Mouse (Mus musculus) heart, embryonic 11.5 days (tissue): ENCODE measurements around the gene Gm5142. TPM values are rescaled to one million over a fixed set of nuclear protein-coding genes. Genes with fewer than 3 reads are reported as not detected.

Experiments used
- polyA plus RNA-seq: library from polyadenylated mRNA; unstranded; fragments of >200 nt; fragmentation: Nextera tagmentation; extraction: Ambion mirVana; gene quantifications from 2 replicates; pipeline ENCODE4 v1.2.1, GENCODE M21; 2014

The Gm5142 gene
- polyA plus RNA-seq, 1 experiment from 2014 or later = not detected

Other genes with a start within 250 kb of the Gm5142 start
- not detected in 2 replicates for gene 1700129C05Rik, start 35.9 kb downstream of the Gm5142 start, polyA plus RNA-seq
- 35.8 and 39.3 TPM in 2 replicates for gene Rcbtb1, start 22.5 kb upstream of the Gm5142 start, polyA plus RNA-seq
- gene Gm6904, start 81.5 kb upstream of the Gm5142 start, polyA plus RNA-seq = not detected in 2 replicates
- not detected in 2 replicates for gene Phf11a, start 118.8 kb upstream of the Gm5142 start, polyA plus RNA-seq
- not detected in 2 replicates for gene Phf11b, start 162.6 kb upstream of the Gm5142 start, polyA plus RNA-seq
- gene Phf11d, start 186.7 kb upstream of the Gm5142 start, polyA plus RNA-seq = 0.17 and 0.21 TPM in 2 replicates
- gene Phf11c, start 216.6 kb upstream of the Gm5142 start, polyA plus RNA-seq = 0.80 and 0.96 TPM in 2 replicates